Mouse (Mus musculus) thymus, adult 2 months (tissue): ENCODE measurements at regions not wholly inside any gene's neighbourhood (a gene's known extent, or its start where the extent isn't known, plus 50 kb on each side); places are given as distances from the start of the nearest gene placed in this dataset.

Source experiments
- CTCF ChIP-seq: fragments of 200-500 bp; IDR thresholded peaks from 2 replicates; pipeline ENCODE4 v1.5.1; 2012; ENCODE audit warnings: mild to moderate bottlenecking, control low read depth, low read length, moderate library complexity, borderline replicate concordance; ENCODE audit not compliant: control insufficient read depth, poor library complexity, insufficient read depth; ENCODE audit errors: extremely low read depth
- POLR2A ChIP-seq: fragments of 200-500 bp; IDR thresholded peaks from 2 replicates; pipeline ENCODE4 v1.6.1; 2012; ENCODE audit warnings: mild to moderate bottlenecking, low read length, control low read depth, moderate library complexity; ENCODE audit not compliant: control insufficient read depth, poor library complexity, insufficient read depth; ENCODE audit errors: extremely low read depth

GRCm38 (mm10) chr15:97169381-97169780 is 77.5 kb upstream of the Pced1b start:
- TF ChIP-seq POLR2A (no peak), CTCF (no peak)
